Mouse (Mus musculus) forebrain, embryonic 16.5 days (tissue): ENCODE measurements at regions not wholly inside any gene's neighbourhood (a gene's known extent, or its start where the extent isn't known, plus 50 kb on each side); places are given as distances from the start of the nearest gene placed in this dataset.

Experiments
- ATAC-seq: fragments of 200-750 bp; cut with Nextera tagmentation; 2 replicates; pipeline ENCODE4 v1.8.0; 2017; ENCODE audit warnings: mild to moderate bottlenecking, moderate library complexity
- H3K27ac ChIP-seq: fragments of 300-500 bp; sonication (generic); 2 replicates; pipeline ENCODE4 v1.5.1; 2014; ENCODE audit warnings: low read length, control low read depth
- H3K27me3 ChIP-seq: fragments of 300-500 bp; sonication (generic); replicated peaks from 2 replicates; pipeline ENCODE4 v1.6.1; 2014; ENCODE audit warnings: low read length; ENCODE audit not compliant: control insufficient read depth, insufficient read depth
- H3K36me3 ChIP-seq: fragments of 300-500 bp; sonication (generic); 2 replicates; pipeline ENCODE4 v1.6.1; 2014; ENCODE audit not compliant: control insufficient read depth, insufficient read depth
- H3K4me1 ChIP-seq: fragments of 300-500 bp; sonication (generic); replicated peaks from 2 replicates; pipeline ENCODE4 v1.6.1; 2014; ENCODE audit warnings: low read length; ENCODE audit not compliant: control insufficient read depth, insufficient read depth
- H3K4me2 ChIP-seq: fragments of 300-500 bp; sonication (generic); 2 replicates; pipeline ENCODE4 v1.6.1; 2014; ENCODE audit warnings: mild to moderate bottlenecking, low read length, control low read depth
- H3K4me3 ChIP-seq: fragments of 300-500 bp; sonication (generic); replicated peaks from 2 replicates; pipeline ENCODE4 v1.5.1; 2014; ENCODE audit warnings: mild to moderate bottlenecking, low read length, control low read depth
- H3K9ac ChIP-seq: fragments of 300-500 bp; sonication (generic); replicated peaks from 2 replicates; pipeline ENCODE4 v1.6.1; 2014; ENCODE audit warnings: low read depth, low read length, control low read depth
- H3K9me3 ChIP-seq: fragments of 300-500 bp; sonication (generic); 2 replicates; pipeline ENCODE4 v1.6.1; 2016; ENCODE audit warnings: low read length; ENCODE audit not compliant: control insufficient read depth
- WGBS: fragments of 180-500 bp; shearing (Covaris S2); extraction: QIAGEN DNeasy Blood & Tissue Kit; methylation state at CpG from one replicate; pipeline ENCODE4 v1.1.7; 2014; 5-methylcytosine and 5-hydroxymethylcytosine counted together

DNA sequence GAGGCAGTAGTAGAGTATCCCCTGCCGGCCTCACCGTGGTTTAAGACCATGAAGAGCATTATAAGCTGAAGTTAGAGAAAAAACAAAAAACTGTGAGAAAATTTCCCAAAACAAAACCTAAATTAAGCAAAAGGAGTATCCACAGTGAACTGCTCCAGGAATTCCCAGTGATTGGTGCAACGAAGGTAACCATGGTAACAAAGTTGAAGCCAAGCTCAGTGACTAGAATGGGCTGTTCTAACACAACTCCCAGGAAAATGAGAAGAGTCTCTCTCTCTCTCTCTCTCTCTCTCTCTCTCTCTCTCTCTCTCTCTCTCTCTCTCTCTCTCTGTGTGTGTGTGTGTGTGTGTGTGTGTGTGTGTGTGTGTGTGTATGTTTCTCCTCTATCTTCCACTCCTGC lies 567.0 kb downstream of the Ttll7 start:
- Histone ChIP-seq H3K27me3 (no peaks in the 10 kb centered on the region), H3K36me3 (no peaks in the 10 kb centered on the region), H3K4me3 (no peak overlapping the region), H3K4me2 (no peak overlapping the region), H3K9ac (no peak overlapping the region), H3K4me1 (no peaks in the 10 kb centered on the region; the same call in 1 of the 2 replicates), H3K27ac (no peak overlapping the region), H3K9me3 (no peaks in the 10 kb centered on the region)
- ATAC-seq = peak; percentile 85
- 23% methylated on average over 3 of the region's 3 CpGs for WGBS

DNA sequence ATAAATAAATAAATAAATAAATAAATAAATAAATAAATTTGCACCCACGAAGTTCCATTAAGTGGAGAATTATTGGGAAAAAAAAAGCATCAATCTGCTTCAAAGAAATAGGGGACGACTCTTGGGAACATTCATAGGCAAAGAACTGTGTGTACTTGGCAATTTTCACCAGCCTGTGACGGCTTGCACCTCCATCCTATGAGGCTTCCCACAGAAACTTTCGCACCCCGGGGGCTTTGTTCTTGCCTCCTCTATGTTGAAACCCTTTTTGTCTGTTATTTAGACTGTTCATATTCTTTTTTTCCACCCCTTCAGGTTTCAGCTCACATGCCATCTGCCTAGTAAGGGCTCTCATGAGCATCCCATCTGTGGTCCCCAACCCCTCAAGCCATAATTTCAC lies 570.0 kb downstream of the Ttll7 start:
- H3K27me3 ChIP-seq = no peaks in the 10 kb centered on the region
- H3K36me3 ChIP-seq = no peaks in the 10 kb centered on the region
- no peaks in the 10 kb centered on the region; the same call in 1 of the 2 replicates for H3K4me1 ChIP-seq
- no peak overlapping the region for H3K27ac ChIP-seq
- H3K9me3 ChIP-seq = peaks cover 2% of the 10 kb centered on the region; the same call in 1 of the 2 replicates
- 0 out of 2 replicates have a peak, but pooled peaks have one; percentile 40 for ATAC-seq
- WGBS = 65% methylated on average over 5 of the region's 5 CpGs
- no peak overlapping the region for H3K4me2 ChIP-seq
- H3K9ac ChIP-seq = no peak overlapping the region
- no peak overlapping the region for H3K4me3 ChIP-seq

DNA sequence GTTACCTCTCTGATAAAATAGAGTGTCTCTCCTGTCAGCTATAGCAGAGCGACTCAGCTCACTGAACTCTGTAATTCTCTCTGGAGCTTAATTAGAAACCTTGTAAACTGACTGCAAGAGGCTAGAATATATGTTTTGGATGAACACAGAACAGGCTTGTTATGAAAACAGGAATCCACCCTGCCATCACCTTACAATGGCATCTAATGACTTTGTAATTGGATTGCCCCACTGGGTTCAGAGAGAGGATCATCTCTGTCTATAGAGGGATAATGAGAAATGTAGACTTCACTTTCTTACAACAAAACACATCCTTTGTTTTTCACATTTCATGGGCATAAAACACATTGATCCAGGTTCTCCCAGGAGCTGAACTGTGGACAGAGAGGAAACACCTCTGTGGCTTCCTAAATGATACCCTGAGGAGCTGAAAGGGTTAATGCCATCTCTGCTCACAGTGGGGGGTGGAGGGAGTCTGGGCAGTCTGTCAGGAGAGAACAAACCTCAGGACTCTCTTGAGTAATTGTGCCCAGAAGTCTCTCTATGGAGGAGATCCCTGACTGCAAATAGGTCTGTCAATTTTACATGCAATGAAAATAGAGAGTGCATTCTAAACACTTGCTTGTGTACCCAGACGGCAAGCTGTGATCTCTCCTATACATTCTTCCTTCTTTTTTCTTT lies 571.9 kb downstream of the Ttll7 start:
- Histone ChIP-seq H3K36me3 (no peaks in the 10 kb centered on the region), H3K4me1 (no peaks in the 10 kb centered on the region; the same call in 1 of the 2 replicates), H3K27me3 (no peaks in the 10 kb centered on the region), H3K4me2 (no peak overlapping the region), H3K27ac (no peak overlapping the region), H3K4me3 (no peak overlapping the region), H3K9ac (no peak overlapping the region), H3K9me3 (peaks cover 2% of the 10 kb centered on the region; the same call in 1 of the 2 replicates)
- no peak for ATAC-seq
- WGBS = 12% methylated on average over 2 of the region's 2 CpGs

DNA sequence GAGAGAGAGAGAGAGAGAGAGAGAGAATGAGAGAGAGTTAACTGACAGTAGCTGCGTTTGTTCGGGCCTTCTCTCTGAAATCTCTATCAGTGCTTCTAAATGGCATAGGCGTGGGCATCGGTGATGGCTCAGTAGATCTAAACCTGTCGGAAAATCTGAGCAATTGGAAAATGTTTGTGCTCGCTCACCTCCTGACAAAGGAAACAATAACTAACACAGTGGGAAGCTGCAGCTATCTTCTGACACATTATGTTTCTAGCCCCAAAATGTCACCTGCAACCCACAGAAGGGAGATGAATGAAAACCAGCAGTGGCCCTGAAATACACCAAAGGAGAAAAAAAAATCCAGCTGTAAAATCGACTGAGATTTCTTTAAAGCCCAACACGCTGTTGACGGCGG lies 576.7 kb downstream of the Ttll7 start:
- Histone ChIP-seq H3K9me3 (peaks cover 2% of the 10 kb centered on the region; the same call in 1 of the 2 replicates), H3K27me3 (no peaks in the 10 kb centered on the region), H3K4me2 (no peak overlapping the region), H3K27ac (no peak overlapping the region), H3K4me1 (no peaks in the 10 kb centered on the region), H3K36me3 (no peaks in the 10 kb centered on the region), H3K4me3 (no peak overlapping the region), H3K9ac (no peak overlapping the region)
- 60% methylated on average over 10 of the region's 10 CpGs for WGBS
- ATAC-seq = no peak

DNA sequence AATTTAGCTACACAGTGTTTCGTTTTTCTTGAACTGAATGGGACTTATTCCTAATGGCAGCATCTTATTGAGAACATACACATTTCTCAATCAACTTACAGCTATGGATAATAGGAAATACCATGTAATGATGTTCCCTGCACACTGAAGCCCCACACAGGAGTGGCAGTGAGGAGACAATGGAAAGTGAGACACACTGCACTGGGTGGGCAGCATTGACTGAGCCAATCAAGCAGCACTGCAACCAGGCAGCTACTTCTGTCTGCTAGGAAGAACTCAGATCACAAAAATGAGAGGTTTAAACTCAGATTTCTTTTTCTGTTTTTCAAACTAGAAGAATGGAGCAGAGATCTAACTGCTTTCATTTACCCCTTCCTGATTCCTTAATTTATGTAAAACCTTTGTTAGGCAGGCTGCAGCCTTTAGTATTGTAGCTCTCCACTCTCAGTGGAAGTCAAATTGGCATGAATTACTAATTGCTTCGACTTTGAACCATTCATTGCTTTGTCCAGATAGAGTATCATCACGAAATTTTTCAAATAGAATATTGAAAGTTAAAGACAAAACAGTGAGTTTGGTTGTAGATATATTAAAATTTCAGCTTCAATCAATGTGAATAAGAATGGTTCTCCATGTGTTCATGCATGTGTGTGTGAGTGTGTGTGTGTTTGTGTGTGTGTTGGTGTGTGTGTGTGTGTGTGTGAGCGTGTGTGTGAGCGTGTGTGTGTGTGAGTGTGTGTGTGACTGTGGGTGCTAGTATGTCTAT lies 590.9 kb downstream of the Ttll7 start:
- no peak overlapping the region for H3K4me3 ChIP-seq
- H3K27me3 ChIP-seq = no peaks in the 10 kb centered on the region
- no peak overlapping the region for H3K4me2 ChIP-seq
- no peak overlapping the region for H3K9ac ChIP-seq
- H3K27ac ChIP-seq = no peak overlapping the region
- H3K9me3 ChIP-seq = no peaks in the 10 kb centered on the region
- no peaks in the 10 kb centered on the region for H3K36me3 ChIP-seq
- WGBS = 44% methylated on average over 5 of the region's 5 CpGs
- ATAC-seq = peak; percentile 79
- no peaks in the 10 kb centered on the region; the same call in 1 of the 2 replicates for H3K4me1 ChIP-seq

DNA sequence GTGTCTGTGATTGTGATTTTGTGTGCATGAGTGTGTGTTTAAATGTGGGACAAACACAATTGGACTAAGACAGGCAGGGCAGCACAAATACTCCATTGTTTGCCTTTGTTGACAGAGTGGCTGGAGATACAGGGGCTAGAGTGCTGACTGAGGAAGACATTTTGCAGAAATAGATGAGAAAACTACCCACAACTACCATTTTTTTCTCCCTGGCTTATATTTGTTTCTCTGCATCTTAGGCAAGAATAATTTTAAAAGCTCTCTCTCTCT lies 591.5 kb downstream of the Ttll7 start:
- no peak overlapping the region for H3K4me3 ChIP-seq
- no peaks in the 10 kb centered on the region; the same call in 1 of the 2 replicates for H3K4me1 ChIP-seq
- peak; percentile 18; the same call in 1 of the 2 replicates for ATAC-seq
- H3K9me3 ChIP-seq = no peaks in the 10 kb centered on the region
- H3K27ac ChIP-seq = no peak overlapping the region
- H3K27me3 ChIP-seq = no peaks in the 10 kb centered on the region
- no peak overlapping the region for H3K9ac ChIP-seq
- no peak overlapping the region for H3K4me2 ChIP-seq
- no peaks in the 10 kb centered on the region for H3K36me3 ChIP-seq

DNA sequence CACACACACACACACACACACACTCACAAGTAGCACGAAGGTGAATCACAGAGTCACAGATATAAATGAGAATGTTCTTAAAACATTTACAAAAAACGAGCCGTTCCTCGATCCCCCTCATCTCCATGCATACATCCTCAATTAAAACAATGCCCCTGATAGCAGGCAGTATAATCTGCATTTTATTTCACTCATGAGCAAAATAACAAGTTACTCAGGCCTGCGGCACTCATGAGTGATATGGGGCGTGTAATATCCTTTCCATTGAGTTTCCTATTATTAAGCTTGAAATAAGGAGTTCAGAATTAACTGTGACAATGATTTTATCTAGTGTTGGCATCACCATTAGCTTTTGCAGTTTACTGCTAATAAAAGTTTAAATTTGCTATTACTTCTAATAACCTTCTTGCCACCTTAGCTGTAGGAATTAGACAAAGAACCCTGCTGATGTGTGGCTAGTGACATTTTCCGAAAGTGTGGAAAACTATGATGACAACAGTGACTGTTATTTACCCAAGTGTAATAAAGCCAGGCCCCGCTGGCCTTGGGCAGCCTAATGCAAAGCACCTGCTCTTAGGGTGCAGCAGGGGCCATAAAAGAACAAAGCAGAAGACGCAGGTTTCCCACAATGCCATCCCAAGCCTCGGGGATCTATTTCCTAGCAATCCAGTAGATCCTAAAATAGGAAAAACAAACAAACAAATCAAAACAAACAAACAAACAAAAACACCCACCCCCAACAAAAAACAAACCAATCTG lies 592.0 kb downstream of the Ttll7 start:
- Histone ChIP-seq H3K4me3 (no peak overlapping the region), H3K9ac (no peak overlapping the region), H3K27ac (no peak overlapping the region), H3K9me3 (no peaks in the 10 kb centered on the region), H3K4me2 (no peak overlapping the region), H3K36me3 (no peaks in the 10 kb centered on the region), H3K27me3 (no peaks in the 10 kb centered on the region), H3K4me1 (no peaks in the 10 kb centered on the region; the same call in 1 of the 2 replicates)
- WGBS = 58% methylated on average over 10 of the region's 10 CpGs
- ATAC-seq = no peak

DNA sequence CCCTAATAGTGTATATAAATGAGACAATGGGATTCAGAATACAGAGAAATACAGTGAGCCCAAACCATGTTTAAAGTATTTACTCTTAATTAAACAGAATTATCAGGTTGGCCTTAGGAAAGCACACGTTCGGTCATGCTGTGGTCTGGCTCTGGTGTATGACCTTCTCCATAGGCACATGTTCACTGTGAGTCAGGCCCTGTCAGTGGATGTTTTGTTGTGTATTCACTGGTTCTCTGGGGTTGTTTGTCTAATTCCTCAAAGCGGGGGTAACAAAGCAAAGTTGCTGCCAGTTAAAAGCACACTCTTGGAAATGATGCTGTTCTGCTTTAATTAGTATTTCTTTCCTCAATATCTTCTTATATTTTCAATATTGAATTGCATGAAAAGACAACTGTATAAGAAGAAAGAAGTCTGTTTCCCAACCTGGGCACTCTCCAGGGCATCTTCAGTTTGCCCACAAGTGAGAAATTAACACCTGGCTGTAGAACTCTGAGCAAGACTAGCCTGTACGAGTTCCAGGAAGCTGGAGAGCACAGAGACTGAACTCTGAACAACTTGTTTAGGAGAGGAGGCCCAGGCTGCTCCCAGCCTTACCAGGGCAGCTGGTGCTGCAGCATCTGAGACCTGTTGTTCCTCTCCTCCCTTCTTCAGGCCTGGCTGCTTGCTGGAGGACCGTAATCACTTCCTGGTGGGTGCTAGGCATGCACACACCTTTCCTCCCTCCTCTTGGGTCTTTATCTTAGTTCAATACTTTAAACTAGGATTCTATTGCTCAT lies 593.1 kb downstream of the Ttll7 start:
- Histone ChIP-seq H3K4me2 (no peak overlapping the region), H3K27ac (no peak overlapping the region), H3K36me3 (no peaks in the 10 kb centered on the region), H3K27me3 (no peaks in the 10 kb centered on the region), H3K9me3 (no peaks in the 10 kb centered on the region), H3K4me1 (no peaks in the 10 kb centered on the region; the same call in 1 of the 2 replicates), H3K9ac (no peak overlapping the region), H3K4me3 (no peak overlapping the region)
- WGBS = 79% methylated on average over 5 of the region's 5 CpGs
- no peak for ATAC-seq

DNA sequence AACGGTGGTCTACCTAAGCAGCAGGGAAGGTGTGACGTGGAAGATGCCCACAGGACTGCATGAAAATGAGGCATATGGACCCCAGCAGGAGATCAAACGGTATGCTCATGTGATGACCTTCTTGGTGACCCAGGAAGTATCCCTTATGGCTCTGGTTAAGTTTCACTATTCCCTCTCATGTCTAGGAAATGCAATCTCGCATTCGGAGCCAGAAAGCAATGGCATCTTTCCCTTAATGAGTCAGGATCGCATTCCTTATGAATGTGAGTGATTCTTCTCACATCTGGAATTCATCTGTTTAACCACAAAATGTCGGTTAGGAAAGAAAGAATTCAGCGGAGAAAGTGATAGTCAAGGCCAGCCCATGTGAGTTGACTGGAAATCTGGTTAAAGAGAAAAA lies 593.7 kb downstream of the Ttll7 start:
- Histone ChIP-seq H3K27ac (no peak overlapping the region), H3K36me3 (no peaks in the 10 kb centered on the region), H3K9me3 (no peaks in the 10 kb centered on the region), H3K4me3 (no peak overlapping the region), H3K4me2 (no peak overlapping the region), H3K9ac (no peak overlapping the region), H3K27me3 (no peaks in the 10 kb centered on the region), H3K4me1 (no peaks in the 10 kb centered on the region; the same call in 1 of the 2 replicates)
- no peak for ATAC-seq
- 89% methylated on average over 8 of the region's 8 CpGs for WGBS
